Mouse (Mus musculus) heart, postnatal 0 days (tissue): Measurements from ENCODE around the gene Kdelc2. TPM values are rescaled to one million over a fixed set of nuclear protein-coding genes. Genes with fewer than 3 reads are reported as not detected.
A peak's percentile ranks its signal among the peaks of the same experiment; 100 is the strongest.

Experiments
- ATAC-seq: fragments of 200-750 bp; cut with Nextera tagmentation; 2 replicates; pipeline ENCODE4 v1.8.0; 2017; ENCODE audit warnings: low read depth, moderate number of reproducible peaks, moderate library complexity; ENCODE audit not compliant: insufficient read depth
- DNase-seq: peaks from one replicate; pipeline ENCODE4 v3.0.0-alpha.2; 2016; ENCODE audit warnings: low spot score
- H3K27ac ChIP-seq: fragments of 300-500 bp; sonication (generic); 2 replicates; pipeline ENCODE4 v1.5.1; 2014; ENCODE audit warnings: low read depth, mild to moderate bottlenecking
- H3K27me3 ChIP-seq: fragments of 300-500 bp; sonication (generic); 2 replicates; pipeline ENCODE4 v1.6.1; 2014; ENCODE audit warnings: low read length, mixed read lengths; ENCODE audit not compliant: control insufficient read depth, insufficient read depth
- H3K36me3 ChIP-seq: fragments of 300-500 bp; sonication (generic); replicated peaks from 2 replicates; pipeline ENCODE4 v1.6.1; 2014; ENCODE audit warnings: low read length, mixed read lengths; ENCODE audit not compliant: control insufficient read depth, insufficient read depth
- H3K4me1 ChIP-seq: fragments of 300-500 bp; sonication (generic); 2 replicates; pipeline ENCODE4 v1.6.1; 2014; ENCODE audit warnings: antibody characterized with exemption; ENCODE audit not compliant: control insufficient read depth, insufficient read depth
- H3K4me2 ChIP-seq: fragments of 300-500 bp; sonication (generic); 2 replicates; pipeline ENCODE4 v1.6.1; 2014; ENCODE audit warnings: low read depth, mild to moderate bottlenecking, low read length, moderate library complexity
- H3K4me3 ChIP-seq: fragments of 300-500 bp; sonication (generic); 2 replicates; pipeline ENCODE4 v1.5.1; 2014; ENCODE audit warnings: low read depth, low read length
- H3K9ac ChIP-seq: fragments of 300-500 bp; sonication (generic); replicated peaks from 2 replicates; pipeline ENCODE4 v1.6.1; 2014; ENCODE audit warnings: low read depth, low read length, mixed read lengths
- H3K9me3 ChIP-seq: fragments of 300-500 bp; sonication (generic); replicated peaks from 2 replicates; pipeline ENCODE4 v1.6.1; 2016; ENCODE audit warnings: low read length; ENCODE audit not compliant: control insufficient read depth
- CTCF ChIP-seq: IDR thresholded peaks from 2 replicates; pipeline ENCODE4 v1.5.1; 2016; ENCODE audit warnings: antibody characterized with exemption, control low read depth, low read depth
- EP300 ChIP-seq: IDR thresholded peaks from 2 replicates; pipeline ENCODE4 v1.6.1; 2016; ENCODE audit warnings: antibody characterized with exemption, low read depth
- WGBS: fragments of 180-500 bp; shearing (Covaris S2); extraction: QIAGEN DNeasy Blood & Tissue Kit; methylation state at CpG from one replicate; pipeline ENCODE4 v1.1.7; 2014; 5-methylcytosine and 5-hydroxymethylcytosine counted together
- polyA plus RNA-seq: library from polyadenylated mRNA; unstranded; fragments of >200 nt; fragmentation: Nextera tagmentation; extraction: Ambion mirVana; gene quantifications from 2 replicates; pipeline ENCODE4 v1.2.1, GENCODE M21; 2015
- total RNA-seq: library from RNA; depleted of rRNA; stranded (reverse); fragments of >200 nt; gene quantifications from 2 replicates; pipeline ENCODE4 v1.2.3, GENCODE M21; 2014; ENCODE audit warnings: low replicate concordance

Kdelc2 gene
- total and polyA plus RNA-seq, 2 experiments from 2014 or later, result 12.3 to 14.8 TPM

DNA sequence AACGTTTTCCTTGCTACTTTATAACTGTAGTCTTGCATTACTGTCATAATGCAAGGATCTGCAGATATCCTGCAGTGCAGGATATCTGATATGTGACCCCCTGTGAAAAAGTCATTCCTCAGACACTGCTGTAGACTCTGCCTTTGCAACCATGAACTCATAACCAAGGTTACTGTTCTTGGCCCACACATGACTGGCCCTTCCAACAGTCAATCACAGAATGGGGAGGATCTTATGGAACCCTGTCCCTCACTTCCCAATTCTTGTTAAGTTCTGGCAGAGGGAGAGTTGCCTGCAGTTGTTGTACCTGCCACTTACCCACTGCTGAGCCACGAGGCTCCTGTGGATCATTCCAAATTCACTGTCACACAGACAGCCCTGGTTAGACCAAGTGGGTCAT, 3.6 kb downstream of the Kdelc2 start:
- no peaks in the 10 kb centered on the region for H3K27me3 ChIP-seq
- no peaks in the 10 kb centered on the region for H3K9me3 ChIP-seq
- no peak for TF ChIP-seq CTCF
- no peak for TF ChIP-seq EP300
- H3K36me3 ChIP-seq, result peaks cover 26% of the 10 kb centered on the region
- DNase-seq (no peak), ATAC-seq (no peak)
- 56% methylated on average over 2 of the region's 2 CpGs for WGBS
- no peak overlapping the region for H3K4me2 ChIP-seq
- no peak overlapping the region for H3K9ac ChIP-seq
- no peak overlapping the region for H3K27ac ChIP-seq
- no peak overlapping the region for H3K4me3 ChIP-seq
- H3K4me1 ChIP-seq, result 0 out of 2 replicates have a peak, but pooled peaks cover 5% of the 10 kb centered on the region

DNA sequence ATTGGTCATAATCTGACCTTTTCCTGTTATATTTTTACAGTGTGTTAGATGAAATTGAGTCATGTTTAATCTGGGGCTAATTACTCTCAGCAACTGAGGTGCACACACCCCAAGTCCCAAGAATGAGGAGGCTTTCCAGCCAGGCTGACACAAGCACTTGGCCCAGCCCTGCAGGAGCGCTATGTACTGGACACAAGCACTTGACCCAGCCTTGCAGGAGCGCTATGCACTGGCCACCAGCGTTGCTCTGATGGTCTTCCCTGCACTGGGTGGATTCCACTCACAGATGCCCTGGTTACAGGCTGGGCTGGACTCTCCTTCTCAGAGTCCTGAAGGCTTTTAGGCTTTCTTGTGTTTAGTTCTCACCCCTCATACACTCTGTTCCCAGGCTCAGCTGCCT, 5.3 kb downstream of the Kdelc2 start:
- peaks cover 30% of the 10 kb centered on the region for H3K36me3 ChIP-seq
- WGBS, result 75% methylated on average over 3 of the region's 3 CpGs
- no peaks in the 10 kb centered on the region for H3K9me3 ChIP-seq
- no peaks in the 10 kb centered on the region for H3K27me3 ChIP-seq
- no peak overlapping the region for H3K4me3 ChIP-seq
- H3K9ac ChIP-seq, result no peak overlapping the region
- ATAC-seq (no peak), DNase-seq (no peak)
- no peak overlapping the region for H3K4me2 ChIP-seq
- no peak for TF ChIP-seq CTCF
- TF ChIP-seq EP300, result no peak
- H3K27ac ChIP-seq, result no peak overlapping the region
- 0 out of 2 replicates have a peak, but pooled peaks cover 5% of the 10 kb centered on the region for H3K4me1 ChIP-seq

DNA sequence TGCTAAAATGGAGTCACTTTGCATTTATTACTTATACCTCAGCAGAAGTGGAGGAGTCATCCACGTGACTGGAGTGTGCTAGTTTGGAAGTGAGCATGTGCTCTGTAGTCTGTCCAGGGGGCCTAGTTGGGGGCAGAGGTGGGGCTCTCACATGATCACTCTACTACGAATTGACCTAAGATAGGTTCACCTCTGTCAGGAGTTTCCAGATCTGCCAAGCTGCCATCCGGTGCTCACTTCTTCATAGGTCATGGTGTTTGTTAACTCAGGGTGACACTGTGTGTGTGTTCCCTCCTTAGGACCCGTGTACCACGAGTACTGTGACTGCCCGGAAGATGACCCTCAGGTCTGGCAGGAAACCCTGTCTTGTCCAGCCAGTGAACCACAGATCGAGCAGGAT, 6.3 kb downstream of the Kdelc2 start:
- ATAC-seq, result no peak
- Histone ChIP-seq H3K27ac (no peak overlapping the region), H3K4me2 (no peak overlapping the region), H3K4me3 (no peak overlapping the region), H3K9me3 (no peaks in the 10 kb centered on the region), H3K27me3 (no peaks in the 10 kb centered on the region), H3K9ac (no peak overlapping the region), H3K4me1 (0 out of 2 replicates have a peak, but pooled peaks cover 1% of the 10 kb centered on the region), H3K36me3 (peaks cover 30% of the 10 kb centered on the region)
- TF ChIP-seq CTCF (no peak), EP300 (no peak)
- DNase-seq, result no peak
- WGBS, result 64% methylated on average over 7 of the region's 7 CpGs

DNA sequence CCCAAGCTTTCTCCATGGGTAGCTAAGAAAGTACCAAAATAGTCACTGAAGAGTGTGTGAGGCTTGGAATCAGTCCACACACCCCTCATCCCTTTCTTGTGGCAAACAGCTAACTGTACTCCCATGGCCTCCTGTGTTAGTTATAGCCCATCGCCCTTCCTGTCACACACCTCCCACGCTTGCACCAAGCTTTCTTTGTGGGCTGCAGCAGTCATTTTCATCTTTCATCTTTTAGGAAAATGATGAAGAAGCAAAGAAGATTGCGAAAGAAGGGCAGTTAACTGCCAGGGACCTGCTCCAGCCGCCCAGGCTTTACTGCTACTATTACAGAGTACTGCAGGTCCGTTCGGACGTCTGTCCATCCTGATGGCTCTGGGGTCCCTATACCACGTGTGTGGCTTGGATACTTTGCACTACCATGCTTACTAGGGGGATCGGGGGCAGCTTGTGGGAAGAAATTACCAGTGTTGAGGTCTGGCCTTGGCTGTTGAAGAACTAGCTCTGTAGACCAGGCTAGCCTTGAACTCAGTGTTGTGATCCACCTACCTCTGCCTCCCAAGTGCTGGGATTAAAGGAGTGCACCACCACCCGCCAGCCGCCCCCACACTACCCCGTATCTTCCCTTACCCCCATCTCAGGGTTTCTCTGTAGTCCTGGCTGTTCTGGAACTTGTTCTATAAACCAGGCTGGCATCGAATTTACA, 14.0 kb downstream of the Kdelc2 start:
- Histone ChIP-seq H3K9me3 (no peaks in the 10 kb centered on the region), H3K4me1 (no peaks in the 10 kb centered on the region), H3K27me3 (no peaks in the 10 kb centered on the region), H3K9ac (no peak overlapping the region), H3K27ac (no peak overlapping the region), H3K4me3 (no peak overlapping the region), H3K4me2 (no peak overlapping the region), H3K36me3 (peaks cover 13% of the 10 kb centered on the region)
- TF ChIP-seq CTCF, result no peak
- no peak for TF ChIP-seq EP300
- DNase-seq, result no peak
- 76% methylated on average over 13 of the region's 13 CpGs for WGBS
- ATAC-seq, result no peak

DNA sequence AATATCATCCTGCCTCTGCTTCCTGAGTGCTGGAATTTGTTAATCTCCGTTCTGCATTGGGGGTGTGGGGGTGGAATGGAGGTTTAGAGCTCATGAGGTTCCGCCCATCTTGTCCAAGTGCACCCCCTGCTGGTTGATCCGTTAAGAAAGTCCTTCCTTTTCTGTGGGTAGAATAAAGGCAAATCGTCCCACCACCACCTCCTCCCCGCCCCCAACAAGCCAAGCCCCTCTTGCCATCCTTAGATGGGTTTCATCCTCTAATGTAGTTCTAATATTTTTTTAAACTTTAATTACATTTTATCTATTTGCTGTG, 14.5 kb downstream of the Kdelc2 start:
- no peaks in the 10 kb centered on the region for H3K9me3 ChIP-seq
- H3K4me1 ChIP-seq, result no peaks in the 10 kb centered on the region
- H3K4me3 ChIP-seq, result no peak overlapping the region
- peaks cover 13% of the 10 kb centered on the region for H3K36me3 ChIP-seq
- 11% methylated on average over 5 of the region's 5 CpGs for WGBS
- H3K9ac ChIP-seq, result no peak overlapping the region
- TF ChIP-seq CTCF (peak; percentile 62), EP300 (no peak)
- ATAC-seq (no peak), DNase-seq (peak; percentile 22)
- no peaks in the 10 kb centered on the region for H3K27me3 ChIP-seq
- H3K4me2 ChIP-seq, result no peak overlapping the region
- H3K27ac ChIP-seq, result no peak overlapping the region

DNA sequence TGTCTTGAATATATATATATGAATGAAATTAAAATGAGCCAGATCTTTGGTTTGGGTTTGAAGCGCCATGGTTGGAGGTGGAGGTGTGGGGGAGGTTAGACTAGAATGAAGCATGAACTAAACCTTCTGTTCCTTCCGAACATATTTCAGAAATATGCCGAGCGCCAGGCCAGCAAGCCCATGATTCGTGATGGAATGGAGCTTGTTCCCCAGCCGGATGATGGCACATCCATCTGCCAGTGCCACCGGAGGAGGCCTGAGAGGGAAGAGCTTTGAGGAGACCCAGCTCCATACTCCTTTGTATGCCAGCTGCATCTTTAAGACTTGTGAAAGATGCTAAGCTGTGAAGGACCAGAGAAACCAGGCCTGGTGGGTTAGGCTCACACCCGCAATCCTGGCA, 15.7 kb downstream of the Kdelc2 start:
- H3K27ac ChIP-seq, result no peak overlapping the region
- H3K27me3 ChIP-seq, result no peaks in the 10 kb centered on the region
- no peak overlapping the region for H3K4me3 ChIP-seq
- H3K9me3 ChIP-seq, result no peaks in the 10 kb centered on the region
- WGBS, result 91% methylated on average over 8 of the region's 8 CpGs
- no peak overlapping the region for H3K4me2 ChIP-seq
- H3K4me1 ChIP-seq, result no peaks in the 10 kb centered on the region
- DNase-seq, result no peak
- H3K9ac ChIP-seq, result no peak overlapping the region
- H3K36me3 ChIP-seq, result peaks cover 13% of the 10 kb centered on the region
- ATAC-seq, result no peak
- TF ChIP-seq CTCF, result no peak
- no peak for TF ChIP-seq EP300
